Comparison of ENCODE assay signal across 7 mouse cellular contexts in the genomic region with DNA sequence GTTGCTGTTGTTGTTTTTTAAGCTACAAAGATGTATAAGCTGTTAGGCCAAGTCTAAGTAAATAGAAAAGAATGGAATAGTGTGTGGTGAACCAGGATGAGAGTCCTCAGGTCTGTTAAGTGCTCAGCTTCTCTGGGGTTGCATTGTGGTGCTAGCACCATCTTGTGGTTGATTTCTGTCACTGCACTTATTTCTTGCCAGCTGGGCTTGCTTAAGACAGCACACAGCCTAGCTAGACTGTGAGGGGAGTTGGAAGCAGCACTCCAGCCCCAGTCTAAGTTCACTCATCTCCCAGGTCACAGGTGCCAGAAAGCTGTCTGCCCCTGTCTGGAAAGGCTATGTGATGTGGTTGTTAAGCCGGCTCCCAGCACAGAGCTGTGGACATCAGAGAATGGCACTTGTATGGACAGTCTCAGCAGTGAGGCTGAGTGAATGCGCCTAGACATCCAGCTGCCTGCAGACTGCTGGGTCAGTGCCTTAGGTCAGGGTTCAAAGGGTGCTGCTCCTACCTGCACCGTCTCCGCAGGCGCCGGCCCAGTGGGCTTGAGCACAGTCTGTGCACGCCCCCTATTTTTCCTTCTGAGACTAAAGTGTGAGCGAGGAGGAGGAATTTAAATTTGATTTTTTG. TPM values are rescaled to one million over a fixed set of nuclear protein-coding genes. Genes with fewer than 3 reads are reported as not detected.
A peak's percentile ranks its signal among the peaks of the same experiment; 100 is the strongest.
DNase-seq lines count a peak whose midpoint lies in the region; ATAC-seq and TF ChIP-seq lines count a peak whose summit lies in the region.

No protein-coding gene starts in this region.

- H3K4me3 ChIP-seq in gastrocnemius, adult 2 months: no peak overlapping the region
- H3K4me3 ChIP-seq in left cerebral cortex, adult 2 months: no peak overlapping the region

- peak; percentile 93 for TF ChIP-seq CTCF in gastrocnemius, adult 2 months (IDR thresholded peaks at IDR 0.05)
- peak; percentile 95 for TF ChIP-seq CTCF in left cerebral cortex, adult 2 months (IDR thresholded peaks at IDR 0.05)

- intact Hi-C loops in gastrocnemius, adult 2 months (cut with DNase I): loop anchor here (10.0 kb wide), 2 partner anchors 552 to 922 kb away; no protein-coding TSS in a partner anchor
- intact Hi-C loops in left cerebral cortex, adult 2 months (cut with DNase I): no loop called here

- peak; percentile 84 for DNase-seq in ZHBTc4 (ENCODE audit: low read depth, low spot score)
- peak; percentile 59 for DNase-seq in gastrocnemius, adult 2 months
- peak; percentile 84 for DNase-seq in hindlimb bud, embryonic 11.5 days (ENCODE audit: extremely low spot score, low read depth, low spot score)
- DNase-seq in left cerebral cortex, adult 2 months (ENCODE audit: extremely low spot score in 1 of 2, low spot score in 2 of 2): peak; percentile 61 to 65
- peak; percentile 47 to 79 for DNase-seq in lung, postnatal 4 days
- peak; percentile 77 to 79 for DNase-seq in right cerebral cortex, postnatal 10 days (ENCODE audit: low spot score in 2 of 2)

- H3K27ac ChIP-seq in gastrocnemius, adult 2 months: no peak overlapping the region
- no peak overlapping the region for H3K27ac ChIP-seq in left cerebral cortex, adult 2 months

- ATAC-seq in common myeloid progenitor, adult 5-6 weeks (replicated peaks; ENCODE audit: low read depth, poor library complexity, severe bottlenecking): peak; percentile 94

RNA-seq across cellular contexts. Expression of a gene that starts 16.7 kb away (rescaled TPM):
- total RNA-seq in common myeloid progenitor, adult 5-6 weeks (2017): 49.9 and 62.6 TPM in 2 replicates
- 10 to 100 TPM; 18.9 to 20.3 TPM for total RNA-seq in gastrocnemius, adult 2 months (2021)
- total RNA-seq in left cerebral cortex, adult 2 months (2021): 10 to 100 TPM; 66.2 to 67.0 TPM

RNA-seq across cellular contexts. Expression of a gene that starts 16.9 kb away (rescaled TPM):
- 45.0 and 64.5 TPM in 2 replicates for total RNA-seq in common myeloid progenitor, adult 5-6 weeks (2017)
- total RNA-seq in gastrocnemius, adult 2 months (2021): 10 to 100 TPM; 19.6 to 23.3 TPM
- 10 to 100 TPM; 26.3 to 28.9 TPM for total RNA-seq in left cerebral cortex, adult 2 months (2021)
